Mouse (Mus musculus) spleen, adult 12 weeks (tissue): Measurements from ENCODE around the gene Cdkal1.

Source experiments
- DNase-seq: peaks from one replicate; pipeline ENCODE4 v3.0.0; 2022; ENCODE audit warnings: low spot score

The Cdkal1 gene

GRCm38 (mm10) chr13:29247800-29248199 lies 607.7 kb downstream of the Cdkal1 start:
- no peak for DNase-seq

GRCm38 (mm10) chr13:29235065-29235464 lies 620.4 kb downstream of the Cdkal1 start:
- no peak for DNase-seq

DNA sequence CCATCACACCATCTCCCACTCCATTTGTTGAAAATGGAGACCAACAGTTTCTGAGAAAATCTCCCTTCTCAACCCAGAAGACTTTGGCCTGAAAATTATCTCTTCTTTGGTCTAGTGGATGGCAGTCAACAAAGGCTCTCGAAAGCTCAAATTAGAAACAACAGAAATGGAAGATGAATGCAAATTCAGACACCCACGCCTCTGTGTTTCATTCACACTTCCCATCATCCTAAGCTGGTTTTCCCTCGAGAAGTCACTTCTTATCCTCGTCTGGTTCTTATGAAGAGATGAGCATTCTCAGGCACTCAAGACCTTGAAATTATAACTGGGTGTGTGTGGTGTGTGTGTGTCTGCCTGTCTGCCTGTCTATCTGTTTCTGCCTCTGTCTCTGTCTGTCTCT lies 621.0 kb downstream of the Cdkal1 start:
- DNase-seq = no peak

- DNase-seq = no peak
These were observed 621.5 kb downstream of the Cdkal1 start for GRCm38 (mm10) chr13:29233970-29234369.

DNA sequence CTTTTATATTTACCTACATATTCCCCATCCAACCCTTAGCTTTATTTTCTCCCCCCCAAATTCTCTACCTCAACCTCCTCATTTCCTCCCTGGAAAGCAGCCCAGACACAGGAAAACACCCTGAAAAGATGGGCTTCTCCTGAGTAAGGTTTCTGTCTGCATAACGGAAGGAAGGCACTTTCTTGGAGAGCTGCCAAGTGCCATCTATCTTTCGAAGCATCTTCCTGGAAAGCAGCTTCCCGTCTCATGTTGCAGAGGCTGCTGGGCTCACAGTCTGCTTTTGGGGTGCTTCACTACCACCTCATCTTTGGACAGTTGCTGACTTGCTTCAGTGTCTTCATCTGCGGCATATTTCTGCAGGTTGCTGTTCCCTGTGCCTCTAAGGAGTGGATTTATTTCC lies 622.8 kb downstream of the Cdkal1 start:
- no peak for DNase-seq

DNA sequence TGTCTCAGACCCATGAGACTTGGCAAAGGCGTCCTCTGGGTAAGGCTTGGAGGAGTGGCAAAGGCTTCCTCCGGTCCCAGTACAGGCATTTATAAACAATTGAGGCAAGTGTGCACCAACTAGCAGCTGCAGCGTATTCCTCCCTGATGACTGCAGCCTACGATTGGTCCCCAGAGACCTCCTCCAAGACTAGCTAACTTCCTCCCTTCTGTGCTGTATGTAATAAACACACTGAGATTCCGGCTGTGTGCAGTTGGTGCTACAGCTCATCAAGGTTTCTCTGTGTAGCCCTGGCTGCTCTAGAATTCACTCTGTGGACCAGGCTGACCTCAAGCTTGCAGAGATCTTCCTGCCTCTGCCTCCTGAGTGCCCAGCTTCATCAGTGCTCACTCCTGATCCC lies 630.7 kb downstream of the Cdkal1 start:
- DNase-seq = no peak

DNA sequence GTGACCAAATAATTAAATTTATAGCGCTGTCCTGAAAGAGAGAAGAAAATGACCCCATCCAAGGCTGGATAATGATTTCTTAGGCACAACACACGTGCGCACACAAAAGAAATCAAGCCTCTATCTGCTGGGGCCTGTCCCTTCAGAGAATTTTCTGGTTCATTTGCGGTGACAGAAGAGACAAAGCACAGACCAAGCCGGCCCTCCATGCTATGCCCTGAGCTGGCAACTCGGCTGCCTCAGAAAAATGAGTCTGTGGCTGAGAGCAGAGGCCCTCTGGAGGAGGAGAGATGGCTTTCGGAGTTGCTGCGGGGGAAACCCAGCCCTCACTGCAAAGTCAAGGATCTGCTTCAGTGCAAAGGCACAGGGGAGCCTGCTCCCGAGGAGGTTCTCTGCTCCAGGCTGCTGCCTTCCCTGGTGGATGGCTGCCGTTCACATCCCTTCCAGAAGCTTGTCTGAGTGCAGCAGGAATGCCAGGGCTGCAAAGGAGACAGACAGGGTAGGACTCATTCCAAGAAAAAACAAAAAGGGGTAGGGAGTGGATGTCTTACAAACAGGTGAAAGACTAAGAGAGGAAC lies 633.1 kb downstream of the Cdkal1 start:
- no peak for DNase-seq

GRCm38 (mm10) chr13:29221646-29222045 lies 633.8 kb downstream of the Cdkal1 start:
- DNase-seq = no peak

- no peak for DNase-seq
These were observed 636.8 kb downstream of the Cdkal1 start for GRCm38 (mm10) chr13:29218594-29219230.

GRCm38 (mm10) chr13:29210159-29211021 lies 645.1 kb downstream of the Cdkal1 start:
- DNase-seq = no peak

DNA sequence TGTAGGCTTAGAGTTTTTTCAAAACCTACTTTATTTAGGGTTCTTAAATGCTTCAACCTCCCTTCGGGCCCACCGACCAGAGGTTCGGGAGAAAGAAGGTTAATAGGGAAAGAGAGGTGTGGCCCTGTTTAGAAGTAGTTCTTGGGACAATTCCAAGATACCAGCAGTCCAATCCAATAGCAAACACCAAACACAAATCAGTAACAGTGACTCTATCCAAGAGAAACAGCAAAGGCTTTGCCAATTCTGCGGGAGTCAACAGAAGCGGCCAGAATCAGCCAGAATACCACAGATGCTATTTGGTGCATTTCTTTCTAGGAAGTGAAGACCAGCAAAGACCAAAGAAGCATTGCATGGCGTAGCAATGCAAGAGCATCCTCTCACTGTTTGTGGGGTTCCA lies 646.7 kb downstream of the Cdkal1 start:
- no peak for DNase-seq

DNA sequence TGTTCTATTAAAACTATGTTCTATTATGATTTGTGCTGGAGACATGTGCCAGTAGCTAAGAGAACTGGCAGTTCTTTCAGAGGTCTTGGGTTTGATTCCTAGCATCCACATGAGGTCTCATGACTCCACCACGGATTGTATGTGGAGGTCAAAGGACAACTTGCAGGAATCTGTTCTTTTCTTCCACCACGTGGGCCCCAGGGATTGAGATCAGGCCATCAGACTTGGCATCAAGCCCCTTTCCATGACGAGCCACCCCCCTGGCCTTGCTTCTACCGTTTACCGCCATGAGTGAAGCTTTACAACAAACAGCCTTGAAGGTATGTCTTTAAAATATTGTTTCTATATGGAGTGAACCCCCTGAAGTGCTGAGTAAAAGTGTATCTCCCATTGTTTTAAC lies 651.6 kb downstream of the Cdkal1 start:
- DNase-seq = no peak

- no peak for DNase-seq
These were observed 652.0 kb downstream of the Cdkal1 start for GRCm38 (mm10) chr13:29203426-29203825.

DNA sequence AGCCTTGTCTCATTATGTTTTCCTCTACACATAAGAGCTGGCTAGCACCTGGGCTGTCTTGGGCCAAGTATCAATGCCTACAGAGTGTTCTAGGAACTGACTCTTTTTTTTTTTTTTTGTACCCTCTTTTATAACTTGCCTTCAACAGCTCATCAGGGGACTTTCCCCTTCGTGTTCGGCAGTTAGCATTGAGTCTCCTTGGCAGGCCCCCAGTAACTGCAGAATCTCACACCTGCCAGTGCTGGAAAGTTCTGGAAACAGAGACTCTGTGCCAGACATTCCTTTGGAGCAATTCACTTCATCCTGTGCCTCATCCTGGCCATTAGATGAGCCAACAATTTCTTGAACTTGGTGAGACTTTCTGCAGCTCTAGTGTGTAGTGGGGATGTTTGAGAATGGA lies 652.9 kb downstream of the Cdkal1 start:
- no peak for DNase-seq

GRCm38 (mm10) chr13:29199679-29200078 lies 655.8 kb downstream of the Cdkal1 start:
- DNase-seq = no peak

DNA sequence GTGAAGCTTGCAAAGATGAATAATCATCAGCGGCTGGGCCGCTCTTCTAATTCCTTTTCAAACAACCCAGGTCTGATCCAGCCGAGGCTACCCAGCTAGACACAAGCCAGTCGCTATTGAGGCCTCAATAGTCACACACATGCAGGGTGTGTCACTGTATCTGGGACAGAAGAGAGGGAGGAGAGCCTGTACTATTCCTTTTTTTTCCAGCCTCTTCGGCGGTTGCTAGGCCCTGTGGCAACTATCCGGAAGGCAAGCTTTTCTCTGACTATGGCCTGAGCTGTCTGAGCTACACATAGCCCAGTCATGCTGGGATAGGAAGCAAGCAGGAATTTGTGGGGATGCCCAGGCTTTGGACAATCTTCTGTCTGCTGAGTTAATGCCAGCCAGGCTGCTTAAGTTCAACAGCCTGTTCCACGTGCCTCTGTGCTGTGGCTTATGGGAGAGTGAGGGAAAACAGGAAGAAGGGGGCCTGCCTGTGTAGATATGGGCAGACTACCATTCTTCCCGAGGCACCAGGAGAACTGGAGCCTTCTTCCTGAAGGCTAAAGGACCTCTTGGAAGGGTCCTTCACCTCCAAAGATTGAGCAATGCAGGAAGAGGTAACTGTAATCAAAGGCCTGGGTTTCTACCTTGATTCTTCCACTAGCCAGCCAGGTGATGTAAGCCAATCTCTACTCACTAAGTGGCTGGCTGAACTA lies 658.5 kb downstream of the Cdkal1 start:
- no peak for DNase-seq

GRCm38 (mm10) chr13:29195722-29196121 lies 659.8 kb downstream of the Cdkal1 start:
- no peak for DNase-seq

DNA sequence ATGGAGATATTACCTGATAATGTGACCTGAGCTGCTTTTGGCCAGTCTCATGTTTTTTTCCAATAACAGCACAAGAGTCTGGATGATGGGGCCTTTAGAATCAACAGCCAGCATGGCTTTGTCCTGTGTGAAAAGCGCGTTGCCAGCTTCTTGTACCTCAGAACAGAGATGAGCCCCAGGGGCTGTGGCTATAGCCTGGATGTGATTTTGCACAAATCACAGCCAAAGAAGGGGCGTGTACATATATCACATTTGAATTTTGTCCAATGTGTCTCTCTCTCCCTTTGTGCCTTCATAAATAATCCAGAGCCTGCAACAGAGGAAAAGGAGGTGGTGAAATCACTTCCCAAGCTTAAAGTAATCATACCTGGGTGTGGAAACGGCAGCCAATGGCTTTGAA lies 660.5 kb downstream of the Cdkal1 start:
- DNase-seq = no peak

DNA sequence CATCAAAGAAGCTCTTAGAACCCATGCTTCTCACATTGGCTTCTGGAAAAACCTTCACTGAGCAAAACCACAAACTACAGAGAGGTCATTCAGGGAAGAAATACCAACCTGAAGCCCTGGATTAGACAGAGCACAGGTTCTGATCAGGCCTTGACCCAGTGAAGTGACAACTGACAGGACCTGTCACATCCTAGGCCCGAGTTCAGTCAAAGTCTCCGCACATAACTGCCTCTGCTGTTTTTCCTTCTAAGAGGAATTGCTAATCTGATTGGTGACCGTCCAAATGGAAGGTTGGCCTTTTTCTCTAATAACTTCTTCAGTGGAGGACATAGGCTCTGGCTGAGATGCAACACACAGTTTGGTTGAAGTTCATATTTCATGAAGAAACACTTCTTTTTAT lies 662.8 kb downstream of the Cdkal1 start:
- no peak for DNase-seq

- DNase-seq = no peak
These were observed 664.9 kb downstream of the Cdkal1 start for GRCm38 (mm10) chr13:29190548-29190947.

DNA sequence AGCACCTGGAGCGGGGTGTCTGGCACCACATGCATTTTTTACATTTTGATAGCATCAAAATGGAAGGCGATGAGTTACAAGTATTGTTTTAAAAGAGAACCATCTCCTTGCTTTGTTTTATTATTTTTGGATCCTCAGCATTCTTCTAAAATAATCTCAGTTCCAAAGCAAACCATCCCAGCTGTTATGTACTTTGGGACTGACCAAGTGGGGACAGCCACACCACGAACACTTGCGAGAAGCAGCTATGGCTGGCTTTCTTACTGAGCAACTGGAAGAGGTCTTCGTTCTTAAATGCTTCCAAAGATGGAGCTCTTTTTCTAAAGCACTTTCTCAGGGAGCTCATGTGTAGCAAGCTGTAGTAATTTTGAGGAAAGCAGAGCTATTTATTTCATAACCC lies 668.7 kb downstream of the Cdkal1 start:
- DNase-seq = no peak

DNA sequence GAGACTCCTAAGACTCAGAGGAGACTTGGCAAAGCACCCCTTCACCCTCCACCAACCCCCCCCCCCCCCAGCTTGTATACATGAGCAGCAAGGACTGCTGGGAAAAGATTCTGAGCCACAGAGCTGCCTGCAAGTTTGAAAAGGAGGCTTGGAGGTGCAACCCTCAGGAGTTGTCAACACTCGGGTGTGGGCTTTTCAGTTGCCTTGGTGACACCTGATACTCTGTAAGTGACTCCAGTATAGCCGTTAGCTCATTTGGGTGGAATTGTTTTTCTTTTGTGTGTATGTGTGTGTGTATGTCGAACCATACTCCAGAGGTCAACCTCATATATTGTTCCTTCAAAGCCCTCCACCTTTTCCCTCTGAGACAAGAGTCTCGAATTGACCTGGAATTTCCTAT lies 669.9 kb downstream of the Cdkal1 start:
- DNase-seq = no peak

- DNase-seq = no peak
These were observed 670.9 kb downstream of the Cdkal1 start for GRCm38 (mm10) chr13:29184545-29184944.
